Mouse (Mus musculus) olfactory bulb, adult 2 months (tissue): Measurements from ENCODE around the gene Insrr. TPM values are rescaled to one million over a fixed set of nuclear protein-coding genes. Genes with fewer than 3 reads are reported as not detected.
"Not testable (repeated sequence)": the region's sequence is repeated elsewhere in the genome, so short reads cannot be mapped to it uniquely, and the experiment has no call there.

Source experiments
- H3K27ac ChIP-seq: fragments of 200-500 bp; 2 replicates; pipeline ENCODE4 v1.5.1; 2012; ENCODE audit warnings: low read depth, low read length; ENCODE audit not compliant: insufficient read depth
- H3K4me1 ChIP-seq: fragments of 200-500 bp; 2 replicates; pipeline ENCODE4 v1.6.1; 2012; ENCODE audit warnings: low read length; ENCODE audit not compliant: control insufficient read depth, insufficient read depth
- H3K4me3 ChIP-seq: fragments of 200-500 bp; 2 replicates; pipeline ENCODE4 v1.5.1; 2012; ENCODE audit warnings: mild to moderate bottlenecking, low read depth, low read length, moderate library complexity; ENCODE audit not compliant: insufficient read depth
- CTCF ChIP-seq: fragments of 200-500 bp; IDR thresholded peaks from 2 replicates; pipeline ENCODE4 v1.5.1; 2012; ENCODE audit warnings: low read depth, mild to moderate bottlenecking, low read length, moderate library complexity; ENCODE audit not compliant: insufficient read depth
- POLR2A ChIP-seq: fragments of 200-500 bp; IDR thresholded peaks from 2 replicates; pipeline ENCODE4 v1.6.1; 2012; ENCODE audit warnings: mild to moderate bottlenecking, low read depth, low read length, moderate library complexity; ENCODE audit not compliant: insufficient read depth
- WGBS: fragments of 180-500 bp; shearing (Covaris S2); methylation state at CpG from one replicate; pipeline ENCODE4 v1.1.7; 2018; 5-methylcytosine and 5-hydroxymethylcytosine counted together
- polyA plus RNA-seq: library from polyadenylated mRNA; stranded (reverse); fragments of >200 nt; gene quantifications from 2 replicates; pipeline ENCODE4 v1.2.4, GENCODE M21; 2012; ENCODE audit warnings: low replicate concordance; ENCODE audit not compliant: missing spikeins, insufficient read depth, insufficient read length

Insrr gene
- polyA plus RNA-seq, 1 experiment = not detected

GRCm38 (mm10) chr3:87859813-87860212, 63.1 kb downstream of the Insrr start:
- WGBS = 16% methylated on average over 3 of the region's 3 CpGs
- H3K4me3 ChIP-seq = no peak overlapping the region
- TF ChIP-seq CTCF = no peak
- TF ChIP-seq POLR2A = no peak
- no peak overlapping the region for H3K27ac ChIP-seq
- no peaks in the 10 kb centered on the region for H3K4me1 ChIP-seq

- 90% methylated on average over 4 of the region's 4 CpGs for WGBS
- H3K4me1 ChIP-seq, H3K27ac ChIP-seq, H3K4me3 ChIP-seq: not testable (repeated sequence)
These were observed 67.4 kb downstream of the Insrr start for GRCm38 (mm10) chr3:87864111-87864510.

Other genes with a start within 250 kb of the Insrr start
- not detected in 2 replicates for gene Arhgef11, start 179.4 kb upstream of the Insrr start, polyA plus RNA-seq
- gene Lrrc71, start 48.3 kb upstream of the Insrr start, polyA plus RNA-seq = not detected in 2 replicates
- gene Ntrk1, start 1.8 kb upstream of the Insrr start, polyA plus RNA-seq = not detected in 2 replicates
- not detected in 2 replicates for gene Pear1, start 27.4 kb downstream of the Insrr start, polyA plus RNA-seq
- not detected in 2 replicates for gene Sh2d2a, start 49.8 kb downstream of the Insrr start, polyA plus RNA-seq
- not detected in 2 replicates for gene Prcc, start 88.7 kb downstream of the Insrr start, polyA plus RNA-seq
- 549 TPM in 1 of 2 replicates, not detected in the other for gene Hdgf, start 109.4 kb downstream of the Insrr start, polyA plus RNA-seq
- not detected in 2 replicates for gene Mrpl24, start 122.6 kb downstream of the Insrr start, polyA plus RNA-seq
- gene Isg20l2, start 133.4 kb downstream of the Insrr start, polyA plus RNA-seq = not detected in 2 replicates
- gene Rrnad1, start 133.8 kb downstream of the Insrr start, polyA plus RNA-seq = not detected in 2 replicates
- gene Crabp2, start 151.7 kb downstream of the Insrr start, polyA plus RNA-seq = not detected in 2 replicates
- gene Nes, start 174.1 kb downstream of the Insrr start, polyA plus RNA-seq = not detected in 2 replicates
- not detected in 2 replicates for gene Bcan, start 203.3 kb downstream of the Insrr start, polyA plus RNA-seq
- not detected in 2 replicates for gene Hapln2, start 230.6 kb downstream of the Insrr start, polyA plus RNA-seq
- not detected in 2 replicates for gene Gpatch4, start 246.2 kb downstream of the Insrr start, polyA plus RNA-seq